Mouse (Mus musculus) hindlimb bud, embryonic 11.5 days (tissue): ENCODE results near the gene Spop.

Source experiments
- DNase-seq: peaks from one replicate; pipeline ENCODE4 v3.0.0-alpha.2; 2012; ENCODE audit warnings: low read depth, low spot score; ENCODE audit errors: extremely low spot score

The Spop gene

GRCm38 (mm10) chr11:95516491-95516911 is 102.6 kb downstream of the Spop start:
- no peak for DNase-seq

- DNase-seq = no peak
Measured at GRCm38 (mm10) chr11:95517162-95517561, 103.3 kb downstream of the Spop start.

DNA sequence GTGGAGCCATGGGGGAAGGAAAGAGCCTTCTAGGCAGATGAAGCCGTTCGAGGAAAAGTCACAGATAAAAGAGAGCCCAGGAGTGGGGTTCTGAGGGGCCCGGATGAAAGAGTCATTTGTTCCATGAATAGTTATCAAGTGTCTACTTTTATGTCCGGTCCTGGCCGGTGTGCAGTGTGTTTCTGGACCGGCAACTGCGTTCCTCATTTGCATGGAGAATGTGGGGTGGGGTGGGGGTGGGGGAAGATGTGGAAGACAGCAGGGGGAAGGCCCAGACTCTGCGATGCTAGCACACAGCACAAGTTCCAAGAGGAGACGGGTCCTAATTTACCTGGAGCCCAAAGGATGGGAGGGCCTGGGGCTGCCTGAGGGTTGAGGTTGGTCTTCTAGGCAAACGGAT is 105.4 kb downstream of the Spop start:
- DNase-seq = no peak

- DNase-seq = no peak
Measured at GRCm38 (mm10) chr11:95519996-95520395, 106.1 kb downstream of the Spop start.

GRCm38 (mm10) chr11:95520456-95521072 is 106.7 kb downstream of the Spop start:
- DNase-seq = no peak

- peak; percentile 61 for DNase-seq
Measured at GRCm38 (mm10) chr11:95521563-95521962, 107.7 kb downstream of the Spop start.

GRCm38 (mm10) chr11:95527307-95527706 is 113.4 kb downstream of the Spop start:
- no peak for DNase-seq

DNA sequence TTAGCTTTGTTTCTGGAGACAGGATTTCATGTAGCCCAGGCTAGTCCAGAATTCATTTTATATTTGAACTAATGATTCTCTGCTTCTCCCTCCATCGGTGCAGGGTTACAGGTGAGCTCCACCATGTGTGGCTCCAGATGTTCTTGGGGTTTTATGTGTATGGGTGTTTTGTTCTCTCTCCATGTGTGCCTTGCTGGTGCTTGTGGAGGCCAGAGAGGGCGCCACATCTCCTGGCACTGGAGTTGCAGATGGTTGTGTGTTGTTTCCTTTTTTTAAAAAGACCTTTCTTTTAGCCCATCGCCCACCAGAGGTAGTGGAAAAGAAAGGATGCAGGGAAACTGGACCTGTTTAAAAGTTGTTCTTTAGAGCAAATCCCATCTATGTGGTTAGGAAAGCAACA is 114.4 kb downstream of the Spop start:
- DNase-seq = no peak

DNA sequence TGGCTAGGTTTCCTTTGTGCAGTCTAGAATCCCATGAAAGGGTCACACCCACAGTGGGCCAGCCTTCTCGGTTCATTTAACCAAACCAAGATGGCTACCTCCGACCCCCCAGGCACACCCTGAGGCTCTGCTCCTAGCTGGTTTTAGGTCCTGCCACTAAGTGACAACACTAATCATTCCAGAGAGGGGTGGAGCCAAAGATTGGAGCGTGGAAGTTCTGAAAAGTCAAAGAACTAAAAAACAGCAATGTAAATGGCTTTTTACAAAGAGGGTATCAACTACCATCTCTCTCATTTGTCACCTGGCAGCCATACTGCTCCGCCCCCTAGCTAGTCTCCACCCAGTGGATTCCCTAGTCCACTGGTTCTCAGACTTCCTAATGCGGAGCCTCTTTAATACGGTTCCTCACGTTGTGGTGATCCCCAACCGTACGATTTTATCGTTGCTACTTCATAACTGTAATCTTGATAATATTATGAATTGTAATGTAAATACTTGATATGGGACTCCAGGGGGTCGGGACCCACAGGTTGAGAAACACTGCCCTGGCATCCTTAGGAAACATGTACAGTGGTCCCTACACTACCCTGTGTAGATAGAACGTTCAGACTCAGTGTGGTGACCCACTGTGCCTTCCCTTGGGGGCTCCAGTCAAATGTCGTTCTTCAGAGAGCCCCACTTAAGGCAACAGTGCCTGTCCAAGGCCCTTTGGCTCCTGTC is 118.6 kb downstream of the Spop start:
- DNase-seq = no peak

- peak; percentile 72 for DNase-seq
Measured at GRCm38 (mm10) chr11:95533484-95534160, 119.7 kb downstream of the Spop start.

- no peak for DNase-seq
Measured at GRCm38 (mm10) chr11:95538378-95539104, 124.7 kb downstream of the Spop start.

- no peak for DNase-seq
Measured at GRCm38 (mm10) chr11:95540637-95541385, 126.9 kb downstream of the Spop start.
